Mouse (Mus musculus): Measurements from ENCODE around the gene Tmem37.

DNA sequence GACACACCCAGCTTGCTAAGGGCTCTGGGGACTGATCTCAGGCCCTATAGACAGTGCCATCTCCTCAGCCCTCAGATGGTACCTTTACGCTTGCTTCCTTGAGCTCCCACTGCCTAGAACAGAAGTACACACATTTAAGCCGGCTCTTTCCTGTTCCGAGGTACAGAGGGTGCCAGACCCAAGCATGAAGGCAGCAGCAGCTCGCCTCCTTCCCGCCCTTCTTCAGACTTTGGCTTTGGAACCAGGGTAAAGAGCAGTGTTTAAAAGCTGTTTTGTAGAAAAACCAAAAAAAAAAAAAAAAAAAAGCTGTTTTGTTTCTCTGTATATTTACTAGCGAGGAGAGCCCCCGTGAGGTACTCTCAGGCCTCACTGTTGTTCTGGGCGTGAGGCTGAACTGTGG is 37.9 kb upstream of the Tmem37 start:
- TF ChIP-seq CTCF (IDR thresholded peaks at IDR 0.05; ENCODE audit: insufficient read depth, low read length), result no peak
- no peak for TF ChIP-seq POLR2A (IDR thresholded peaks at IDR 0.05; ENCODE audit: borderline replicate concordance, extremely low read depth, low read depth, low read length)
